ENCODE assay signal across 18 mouse cellular contexts in the genomic region with DNA sequence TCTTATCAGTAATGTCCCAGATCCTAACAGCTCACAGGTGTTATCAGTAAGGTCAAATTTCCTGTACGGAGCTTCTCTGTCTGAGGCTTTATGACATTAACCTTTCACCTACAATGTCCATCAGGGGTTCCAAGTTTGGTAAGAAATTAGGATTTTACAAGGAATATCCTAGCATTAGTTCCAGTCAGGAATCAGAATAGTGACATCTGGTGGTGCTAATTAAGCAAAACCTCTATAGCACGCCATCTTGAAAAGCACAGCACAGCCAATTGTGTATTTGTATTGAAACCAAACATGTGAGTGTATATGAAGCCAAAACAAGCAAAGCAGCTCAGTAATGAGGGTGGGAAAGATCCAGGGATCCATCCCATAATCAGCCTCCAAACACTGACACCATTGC. TPM values are rescaled to one million over a fixed set of nuclear protein-coding genes. Genes with fewer than 3 reads are reported as not detected.
DNase-seq lines count a peak whose midpoint lies in the region; ATAC-seq and TF ChIP-seq lines count a peak whose summit lies in the region.
"Had no signal": no experiment of that assay in that cellular context is flagged by ENCODE, and none has a peak within 500 bp of the region (broad histone marks: within the 10 kb centered on the region; RNA-seq: fewer than 3 reads in every experiment).

No protein-coding gene starts in this region.

- peak; percentile 29 for DNase-seq in hindbrain, embryonic 14.5 days (ENCODE audit: low spot score)
- peak; percentile 37 for DNase-seq in lung, embryonic 14.5 days
- no peak for DNase-seq in lung, adult 2 months
- no peak for DNase-seq in Patski (ENCODE audit: low read depth, low spot score)
- DNase-seq in stomach, postnatal 0 days (ENCODE audit: low spot score): no peak
- DNase-seq: adrenal gland, postnatal 14 days; cerebellum, adult 8-10 months; kidney, postnatal 25 days; thymus, adult 2 months had no signal

- no peak overlapping the region for H3K4me2 ChIP-seq in hindbrain, embryonic 14.5 days (replicated peaks)
- no peak overlapping the region for H3K4me2 ChIP-seq in hindbrain, embryonic 12.5 days (replicated peaks)
- H3K4me2 ChIP-seq in lung, embryonic 14.5 days: no peak overlapping the region
- H3K4me2 ChIP-seq in stomach, postnatal 0 days (replicated peaks; ENCODE audit: low read depth): no peak overlapping the region
- H3K4me2 ChIP-seq: embryonic facial prominence, embryonic 15.5 days; heart, embryonic 13.5 days; midbrain, embryonic 12.5 days had no signal

- ATAC-seq in hindbrain, embryonic 14.5 days (ENCODE audit: low FRiP score): no peak
- ATAC-seq in hindbrain, embryonic 12.5 days (ENCODE audit: low FRiP score): no peak
- no peak for ATAC-seq in lung, embryonic 14.5 days (ENCODE audit: insufficient read depth)
- no peak for ATAC-seq in Patski
- no peak for ATAC-seq in stomach, postnatal 0 days (ENCODE audit: low FRiP score, low TSS enrichment)
- ATAC-seq in cerebellum, adult (ENCODE audit: insufficient number of reproducible peaks, low FRiP score, low TSS enrichment): no peak; the same call in 1 of the 2 replicates
- ATAC-seq: intestine, embryonic 16.5 days had no signal

- no peak overlapping the region for H3K9ac ChIP-seq in hindbrain, embryonic 14.5 days
- no peak overlapping the region for H3K9ac ChIP-seq in hindbrain, embryonic 12.5 days
- no peak overlapping the region for H3K9ac ChIP-seq in lung, embryonic 14.5 days
- no peak overlapping the region for H3K9ac ChIP-seq in stomach, postnatal 0 days (ENCODE audit: low read length)
- H3K9ac ChIP-seq: embryonic facial prominence, embryonic 15.5 days; heart, embryonic 13.5 days; midbrain, embryonic 12.5 days had no signal

- POLR2A ChIA-PET in Patski (lab: Charles Lee): no interaction called here

- no peak overlapping the region for H3K27ac ChIP-seq in hindbrain, embryonic 14.5 days
- no peak overlapping the region for H3K27ac ChIP-seq in hindbrain, embryonic 12.5 days
- H3K27ac ChIP-seq in lung, embryonic 14.5 days (ENCODE audit: low read depth): no peak overlapping the region
- H3K27ac ChIP-seq in stomach, postnatal 0 days (replicated peaks): no peak overlapping the region
- H3K27ac ChIP-seq: embryonic facial prominence, embryonic 15.5 days; heart, embryonic 13.5 days; macrophage; midbrain, embryonic 12.5 days had no signal

- H3K4me3 ChIP-seq in hindbrain, embryonic 14.5 days (replicated peaks; ENCODE audit: low read length): no peak overlapping the region
- no peak overlapping the region for H3K4me3 ChIP-seq in hindbrain, embryonic 12.5 days
- H3K4me3 ChIP-seq in lung, embryonic 14.5 days (ENCODE audit: low read depth, low read length): no peak overlapping the region
- H3K4me3 ChIP-seq in lung, adult 2 months (replicated peaks; ENCODE audit: extremely low read depth, low read depth, low read length): no peak overlapping the region
- no peak overlapping the region for H3K4me3 ChIP-seq in stomach, postnatal 0 days (ENCODE audit: low read depth, low read length)
- H3K4me3 ChIP-seq: embryonic facial prominence, embryonic 15.5 days; heart, embryonic 13.5 days; midbrain, embryonic 12.5 days had no signal

- WGBS in hindbrain, embryonic 14.5 days: 74% methylated on average over 2 of the region's 2 CpGs
- 79% methylated on average over 2 of the region's 2 CpGs for WGBS in hindbrain, embryonic 12.5 days
- WGBS in lung, embryonic 14.5 days: 58% methylated on average over 2 of the region's 2 CpGs
- WGBS in lung, adult 2 months: 59% methylated on average over 2 of the region's 2 CpGs
- 54% methylated on average over 2 of the region's 2 CpGs for WGBS in stomach, postnatal 0 days

- peak; percentile 42; the same call in 1 of the 2 replicates for TF ChIP-seq CTCF in lung, embryonic 14.5 days (IDR thresholded peaks at IDR 0.05; ENCODE audit: low read depth)
- TF ChIP-seq CTCF in lung, adult 2 months (IDR thresholded peaks at IDR 0.05; ENCODE audit: insufficient read depth, low read length): no peak
- peak; percentile 35 for TF ChIP-seq CTCF in Patski (IDR thresholded peaks at IDR 0.05)
- peak; percentile 63 for TF ChIP-seq CTCF in stomach, postnatal 0 days (IDR thresholded peaks at IDR 0.05; ENCODE audit: low read depth)

- H3K4me1 ChIP-seq in hindbrain, embryonic 14.5 days (replicated peaks; ENCODE audit: control insufficient read depth, insufficient read depth, low read length): no peaks in the 10 kb centered on the region
- no peaks in the 10 kb centered on the region for H3K4me1 ChIP-seq in hindbrain, embryonic 12.5 days
- no peaks in the 10 kb centered on the region for H3K4me1 ChIP-seq in lung, embryonic 14.5 days (ENCODE audit: insufficient read depth)
- no peaks in the 10 kb centered on the region for H3K4me1 ChIP-seq in lung, adult 2 months (ENCODE audit: control insufficient read depth, insufficient read depth, low read length)
- no peaks in the 10 kb centered on the region for H3K4me1 ChIP-seq in stomach, postnatal 0 days (replicated peaks; ENCODE audit: control insufficient read depth, insufficient read depth)
- H3K4me1 ChIP-seq: embryonic facial prominence, embryonic 15.5 days; midbrain, embryonic 12.5 days had no signal

- TF ChIP-seq POLR2A in lung, adult 2 months (IDR thresholded peaks at IDR 0.05; ENCODE audit: borderline replicate concordance, extremely low read depth, low read depth, low read length): no peak

- H3K9me3 ChIP-seq in hindbrain, embryonic 14.5 days (ENCODE audit: control insufficient read depth, low read length): no peaks in the 10 kb centered on the region
- no peaks in the 10 kb centered on the region for H3K9me3 ChIP-seq in hindbrain, embryonic 12.5 days (replicated peaks)
- no peaks in the 10 kb centered on the region for H3K9me3 ChIP-seq in lung, embryonic 14.5 days (ENCODE audit: low read depth, low read length)
- H3K9me3 ChIP-seq in stomach, postnatal 0 days (ENCODE audit: control insufficient read depth, low read length): no peaks in the 10 kb centered on the region
- H3K9me3 ChIP-seq: embryonic facial prominence, embryonic 15.5 days; heart, embryonic 13.5 days; midbrain, embryonic 12.5 days had no signal

- no peaks in the 10 kb centered on the region for H3K36me3 ChIP-seq in hindbrain, embryonic 14.5 days (replicated peaks; ENCODE audit: control insufficient read depth, insufficient read depth)
- H3K36me3 ChIP-seq in hindbrain, embryonic 12.5 days: no peaks in the 10 kb centered on the region
- no peaks in the 10 kb centered on the region for H3K36me3 ChIP-seq in lung, embryonic 14.5 days (ENCODE audit: insufficient read depth)
- H3K36me3 ChIP-seq in stomach, postnatal 0 days (ENCODE audit: control insufficient read depth, insufficient read depth, low read length): no peaks in the 10 kb centered on the region
- H3K36me3 ChIP-seq: embryonic facial prominence, embryonic 15.5 days; heart, embryonic 13.5 days; midbrain, embryonic 12.5 days had no signal

- H3K27me3 ChIP-seq in hindbrain, embryonic 14.5 days (ENCODE audit: control insufficient read depth, insufficient read depth, low read length): no peaks in the 10 kb centered on the region
- no peaks in the 10 kb centered on the region for H3K27me3 ChIP-seq in hindbrain, embryonic 12.5 days
- no peaks in the 10 kb centered on the region for H3K27me3 ChIP-seq in lung, embryonic 14.5 days (ENCODE audit: insufficient read depth, low read length)
- peaks cover 6% of the 10 kb centered on the region for H3K27me3 ChIP-seq in Patski
- no peaks in the 10 kb centered on the region for H3K27me3 ChIP-seq in stomach, postnatal 0 days (ENCODE audit: control insufficient read depth, insufficient read depth, low read length)
- H3K27me3 ChIP-seq: embryonic facial prominence, embryonic 15.5 days; heart, embryonic 13.5 days; midbrain, embryonic 12.5 days had no signal

- in situ Hi-C loops in Patski (cut with MboI; ENCODE audit: low pct_unique_long_range_greater_than_20kb): no loop called here

- no peak for TF ChIP-seq EP300 in stomach, postnatal 0 days (optimal IDR thresholded peaks at IDR 0.05)

- CTCF ChIA-PET in Patski (lab: Charles Lee): no interaction called here

RNA-seq across cellular contexts. Expression of gene Fcrls, which starts 46.4 kb away (rescaled TPM):
- 13.7 and 14.4 TPM in 2 replicates for polyA plus RNA-seq in hindbrain, embryonic 14.5 days (2014; fragmentation: Nextera tagmentation; extraction: Ambion mirVana)
- polyA plus RNA-seq in hindbrain, embryonic 12.5 days (2016; fragmentation: Nextera tagmentation; extraction: Ambion mirVana): 8.1 and 10.1 TPM in 2 replicates
- polyA plus RNA-seq in lung, embryonic 14.5 days (2014; fragmentation: Nextera tagmentation; extraction: Ambion mirVana): 11.0 and 11.1 TPM in 2 replicates
- 4.3 and 5.3 TPM in 2 replicates for polyA plus RNA-seq in lung, adult 2 months (2012; rRNA removed)
- not detected for polyA plus RNA-seq in Patski (2021)
- polyA plus RNA-seq in stomach, postnatal 0 days (2015; fragmentation: Nextera tagmentation; extraction: Ambion mirVana): 8.0 TPM in 2 replicates

RNA-seq across cellular contexts. Expression of gene Cd5l, which starts 47.8 kb away (rescaled TPM):
- polyA plus RNA-seq in hindbrain, embryonic 14.5 days (2014; fragmentation: Nextera tagmentation; extraction: Ambion mirVana): 0.12 and 0.30 TPM in 2 replicates
- polyA plus RNA-seq in hindbrain, embryonic 12.5 days (2016; fragmentation: Nextera tagmentation; extraction: Ambion mirVana): 0.26 TPM in 1 of 2 replicates, not detected in the other
- 0.12 and 0.27 TPM in 2 replicates for polyA plus RNA-seq in lung, embryonic 14.5 days (2014; fragmentation: Nextera tagmentation; extraction: Ambion mirVana)
- polyA plus RNA-seq in lung, adult 2 months (2012; rRNA removed): 1.5 and 2.8 TPM in 2 replicates
- polyA plus RNA-seq in Patski (2021): not detected
- polyA plus RNA-seq in stomach, postnatal 0 days (2015; fragmentation: Nextera tagmentation; extraction: Ambion mirVana): 0.12 and 0.24 TPM in 2 replicates
- polyA plus RNA-seq: forebrain, embryonic 11.5 days; heart, embryonic 13.5 days; small intestine, adult 2 months had no signal

Comparison
In these comparisons a context has a peak if more than half of its experiments do, and no peak if none do; other contexts are left out.
1. DNase-seq: peak in hindbrain, embryonic 14.5 days (single experiment) and lung, embryonic 14.5 days (single experiment); none in lung, adult 2 months (single experiment), Patski (single experiment) and stomach, postnatal 0 days (single experiment).